Mouse (Mus musculus) hindbrain, embryonic 12.5 days (tissue): ENCODE measurements at regions not wholly inside any gene's neighbourhood (a gene's known extent, or its start where the extent isn't known, plus 50 kb on each side); places are given as distances from the start of the nearest gene placed in this dataset.

ENCODE experiments used
- ATAC-seq: fragments of 200-750 bp; cut with Nextera tagmentation; 2 replicates; pipeline ENCODE4 v1.8.0; 2017; ENCODE audit warnings: moderate TSS enrichment; ENCODE audit not compliant: low FRiP score
- H3K27ac ChIP-seq: fragments of 300-500 bp; sonication (generic); 2 replicates; pipeline ENCODE4 v1.5.1; 2016; ENCODE audit warnings: mild to moderate bottlenecking
- H3K27me3 ChIP-seq: fragments of 300-500 bp; sonication (generic); 2 replicates; pipeline ENCODE4 v1.6.1; 2016; ENCODE audit warnings: mild to moderate bottlenecking
- H3K36me3 ChIP-seq: fragments of 300-500 bp; sonication (generic); 2 replicates; pipeline ENCODE4 v1.6.1; 2016; ENCODE audit warnings: mild to moderate bottlenecking
- H3K4me1 ChIP-seq: fragments of 300-500 bp; sonication (generic); 2 replicates; pipeline ENCODE4 v1.6.1; 2016
- H3K4me2 ChIP-seq: fragments of 300-500 bp; sonication (generic); replicated peaks from 2 replicates; pipeline ENCODE4 v1.6.1; 2016; ENCODE audit warnings: mild to moderate bottlenecking
- H3K4me3 ChIP-seq: fragments of 300-500 bp; sonication (generic); 2 replicates; pipeline ENCODE4 v1.5.1; 2016; ENCODE audit warnings: mild to moderate bottlenecking
- H3K9ac ChIP-seq: fragments of 300-500 bp; sonication (generic); 2 replicates; pipeline ENCODE4 v1.6.1; 2016; ENCODE audit warnings: mild to moderate bottlenecking, moderate library complexity
- H3K9me3 ChIP-seq: fragments of 300-500 bp; sonication (generic); replicated peaks from 2 replicates; pipeline ENCODE4 v1.6.1; 2016; ENCODE audit warnings: mild to moderate bottlenecking
- WGBS: fragments of 180-500 bp; shearing (Covaris S2); methylation state at CpG from one replicate; pipeline ENCODE4 v1.1.7; 2016; 5-methylcytosine and 5-hydroxymethylcytosine counted together

DNA sequence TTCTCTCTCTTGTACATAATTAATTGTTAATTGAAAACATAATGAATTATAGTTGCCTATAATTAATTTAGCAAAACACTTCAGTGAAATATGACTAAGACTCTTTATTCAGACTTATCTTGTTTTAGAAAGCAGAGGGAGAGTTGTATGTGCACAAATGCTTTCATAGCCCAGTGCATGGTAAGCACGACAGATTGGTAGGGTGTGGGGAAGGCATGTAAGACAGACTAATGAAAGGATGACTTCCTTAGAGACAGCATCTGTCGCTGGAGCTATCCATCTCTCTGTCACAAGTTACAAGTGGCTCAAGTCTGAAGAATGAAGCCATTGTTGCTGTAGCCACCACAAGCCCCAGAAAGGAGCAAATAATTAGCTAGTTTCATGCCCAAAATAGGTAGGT, 376.9 kb downstream of the 4930474N05Rik start:
- ATAC-seq, result no peak
- no peak overlapping the region for H3K9ac ChIP-seq
- no peaks in the 10 kb centered on the region for H3K9me3 ChIP-seq
- no peak overlapping the region for H3K4me2 ChIP-seq
- H3K27ac ChIP-seq, result no peak overlapping the region
- H3K4me1 ChIP-seq, result no peaks in the 10 kb centered on the region
- no peaks in the 10 kb centered on the region for H3K36me3 ChIP-seq
- H3K27me3 ChIP-seq, result no peaks in the 10 kb centered on the region
- WGBS, result 52% methylated on average over 2 of the region's 2 CpGs
- H3K4me3 ChIP-seq, result no peak overlapping the region

DNA sequence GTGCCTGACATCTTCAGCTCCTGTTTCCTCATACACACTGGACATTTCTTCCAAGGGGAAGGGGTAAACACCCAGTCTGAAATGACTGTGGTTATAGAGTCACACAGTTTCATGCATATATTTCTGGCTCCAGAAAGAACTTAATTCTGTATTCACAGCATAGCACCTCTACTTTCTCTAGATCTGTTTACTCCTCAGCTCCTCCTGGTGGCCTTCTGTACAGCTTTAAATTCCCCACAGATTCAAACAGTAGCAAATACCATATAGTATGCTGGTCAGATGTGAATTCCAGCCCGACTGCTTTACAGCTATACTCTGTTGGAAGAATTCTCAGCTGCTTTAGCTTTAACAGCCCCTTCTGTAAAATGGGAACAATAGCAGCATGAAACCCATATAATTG, 375.6 kb downstream of the 4930474N05Rik start:
- 65% methylated on average over 1 of the region's 1 CpGs for WGBS
- H3K27ac ChIP-seq, result no peak overlapping the region
- H3K4me2 ChIP-seq, result no peak overlapping the region
- H3K9ac ChIP-seq, result no peak overlapping the region
- no peaks in the 10 kb centered on the region for H3K9me3 ChIP-seq
- ATAC-seq, result no peak
- no peaks in the 10 kb centered on the region for H3K27me3 ChIP-seq
- no peaks in the 10 kb centered on the region for H3K4me1 ChIP-seq
- H3K4me3 ChIP-seq, result no peak overlapping the region
- H3K36me3 ChIP-seq, result no peaks in the 10 kb centered on the region

DNA sequence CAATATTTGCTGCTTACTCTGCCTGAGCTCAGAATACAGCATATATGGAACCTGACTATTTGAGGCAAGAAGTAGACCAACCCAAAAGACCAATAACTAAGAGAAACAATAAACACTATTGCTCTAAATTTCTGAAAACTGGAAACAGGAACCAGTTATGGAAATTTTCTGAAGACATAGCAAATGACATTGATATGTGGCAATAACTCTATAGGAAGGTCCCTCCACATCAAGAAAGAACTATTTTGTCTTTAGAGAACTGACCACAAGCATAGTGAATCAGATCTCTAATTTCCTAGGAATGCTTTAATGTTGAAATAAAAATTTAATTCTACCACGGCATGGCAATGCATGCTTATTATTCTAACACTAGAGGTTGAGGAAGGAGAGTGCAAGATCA, 358.3 kb downstream of the 4930474N05Rik start:
- no peak for ATAC-seq
- no peaks in the 10 kb centered on the region for H3K9me3 ChIP-seq
- H3K36me3 ChIP-seq, result no peaks in the 10 kb centered on the region
- 77% methylated on average over 1 of the region's 1 CpGs for WGBS
- H3K9ac ChIP-seq, result no peak overlapping the region
- no peaks in the 10 kb centered on the region for H3K27me3 ChIP-seq
- no peak overlapping the region for H3K27ac ChIP-seq
- H3K4me3 ChIP-seq, result no peak overlapping the region
- no peaks in the 10 kb centered on the region for H3K4me1 ChIP-seq
- no peak overlapping the region for H3K4me2 ChIP-seq

DNA sequence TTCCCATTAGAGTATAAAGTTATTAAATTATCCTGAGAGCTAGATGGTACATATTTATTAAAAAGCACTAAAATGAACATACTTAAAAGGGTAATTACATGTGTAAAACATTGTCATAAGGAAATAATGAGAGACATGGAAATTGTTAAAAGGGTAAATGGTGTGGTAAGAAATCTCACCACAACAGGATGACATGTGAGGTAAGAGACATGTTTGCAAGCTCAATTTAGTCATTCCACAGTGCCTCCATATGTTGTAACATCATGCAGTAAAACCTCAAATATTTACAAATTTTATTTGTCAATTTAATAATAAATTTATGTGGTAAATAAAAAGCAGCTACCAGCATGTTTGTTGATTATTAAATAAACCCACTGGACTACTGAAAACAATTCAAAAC, 355.4 kb downstream of the 4930474N05Rik start:
- Histone ChIP-seq H3K4me1 (no peaks in the 10 kb centered on the region), H3K27ac (no peak overlapping the region), H3K4me3 (no peak overlapping the region), H3K4me2 (no peak overlapping the region), H3K9me3 (no peaks in the 10 kb centered on the region), H3K9ac (no peak overlapping the region), H3K27me3 (no peaks in the 10 kb centered on the region), H3K36me3 (no peaks in the 10 kb centered on the region)
- ATAC-seq, result no peak

DNA sequence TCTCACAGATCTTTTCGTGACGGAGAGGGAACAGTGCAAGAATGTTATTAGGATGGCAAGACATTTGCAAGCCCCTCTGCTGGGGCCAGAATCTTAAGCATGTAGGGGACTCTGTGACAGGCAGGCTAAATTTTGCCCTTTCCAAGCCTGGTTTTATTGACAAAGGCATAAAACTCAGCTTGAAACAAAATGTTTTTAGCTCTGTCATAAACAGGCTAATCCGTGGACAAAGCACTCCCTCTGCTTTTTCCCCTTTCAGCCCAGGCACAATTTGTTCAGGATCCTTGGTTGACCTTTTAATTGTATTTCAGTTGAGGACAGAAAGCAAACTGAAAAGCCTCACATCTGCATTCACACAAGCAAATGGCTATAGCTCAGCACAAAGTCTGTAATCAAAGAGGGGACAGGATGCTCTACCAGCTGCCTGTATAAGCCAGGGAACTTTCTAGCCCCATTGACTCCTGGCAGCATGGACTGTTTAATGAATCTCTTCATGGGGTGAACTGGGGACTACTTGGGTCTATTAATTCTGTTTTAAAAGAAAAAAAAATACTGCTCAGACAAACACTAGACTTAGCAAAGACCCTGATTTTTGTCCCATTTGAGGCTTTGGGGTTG, 320.0 kb downstream of the 4930474N05Rik start:
- no peak overlapping the region for H3K4me3 ChIP-seq
- H3K9ac ChIP-seq, result no peak overlapping the region
- H3K9me3 ChIP-seq, result no peaks in the 10 kb centered on the region
- no peak; the same call in 1 of the 2 replicates for ATAC-seq
- no peaks in the 10 kb centered on the region; the same call in 1 of the 2 replicates for H3K4me1 ChIP-seq
- no peak overlapping the region for H3K4me2 ChIP-seq
- no peak overlapping the region for H3K27ac ChIP-seq
- WGBS, result 50% methylated on average over 3 of the region's 3 CpGs
- H3K36me3 ChIP-seq, result no peaks in the 10 kb centered on the region
- H3K27me3 ChIP-seq, result no peaks in the 10 kb centered on the region

DNA sequence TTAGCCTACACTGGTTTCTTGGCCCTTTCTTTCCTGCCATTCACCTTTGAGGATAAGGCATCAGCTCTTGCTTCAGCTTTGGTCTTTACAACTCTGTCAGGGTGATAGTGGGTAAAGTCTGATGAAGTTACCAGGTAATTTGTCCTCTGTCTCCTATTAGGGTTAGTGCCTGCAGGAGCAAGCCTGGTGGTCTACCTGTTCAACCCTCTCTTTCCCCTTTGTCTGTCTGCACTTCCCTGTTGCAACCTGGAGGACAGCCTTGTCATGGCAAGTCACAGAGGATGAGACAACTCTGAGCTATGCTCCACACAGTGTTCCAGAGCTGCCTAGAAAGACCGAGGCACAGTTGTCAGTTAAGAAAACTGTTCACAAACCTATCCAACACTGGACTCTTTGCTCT, 319.5 kb downstream of the 4930474N05Rik start:
- Histone ChIP-seq H3K36me3 (no peaks in the 10 kb centered on the region), H3K27me3 (no peaks in the 10 kb centered on the region), H3K4me1 (no peaks in the 10 kb centered on the region; the same call in 1 of the 2 replicates), H3K4me3 (no peak overlapping the region), H3K4me2 (no peak overlapping the region), H3K9me3 (no peaks in the 10 kb centered on the region), H3K27ac (no peak overlapping the region), H3K9ac (no peak overlapping the region)
- 81% methylated on average over 1 of the region's 1 CpGs for WGBS
- no peak for ATAC-seq
